Mouse (Mus musculus): ENCODE data around the gene Zfr2.
A peak's percentile ranks its signal among the peaks of the same experiment; 100 is the strongest.
"Not testable (repeated sequence)": the region's sequence is repeated elsewhere in the genome, so short reads cannot be mapped to it uniquely, and the experiment has no call there.

DNA sequence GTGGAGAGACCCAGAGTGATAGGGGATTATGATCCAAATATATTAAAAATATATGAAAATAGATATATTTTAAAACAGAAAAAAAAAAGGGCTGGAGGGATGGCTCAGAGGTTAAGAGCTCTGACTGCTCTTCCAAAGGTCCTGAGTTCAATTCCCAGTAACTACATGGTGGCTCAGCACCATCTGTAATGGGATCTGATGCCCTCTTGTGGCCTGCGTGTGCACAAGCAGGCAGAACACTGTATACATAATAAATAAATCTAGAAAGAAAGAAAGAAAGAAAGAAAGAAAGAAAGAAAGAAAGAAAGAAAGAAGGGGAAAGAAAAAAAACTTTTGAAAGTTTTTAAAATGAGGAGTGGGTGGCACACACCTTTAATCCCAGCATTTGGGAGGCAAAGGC lies 15.7 kb upstream of the Zfr2 start:
- TF ChIP-seq CTCF (IDR thresholded peaks at IDR 0.05; ENCODE audit: borderline replicate concordance, insufficient read depth, low read depth, low read length), result peak; percentile 53; the same call in 1 of the 2 replicates
- not testable (repeated sequence) for TF ChIP-seq POLR2A (IDR thresholded peaks at IDR 0.05; ENCODE audit: borderline replicate concordance, insufficient read depth, low read length)
